Mouse (Mus musculus) kidney, embryonic 14.5 days (tissue): ENCODE measurements at regions not wholly inside any gene's neighbourhood (a gene's known extent, or its start where the extent isn't known, plus 50 kb on each side); places are given as distances from the start of the nearest gene placed in this dataset.

ENCODE experiments used
- ATAC-seq: fragments of 200-750 bp; cut with Nextera tagmentation; 2 replicates; pipeline ENCODE4 v1.8.0; 2017; ENCODE audit warnings: moderate number of reproducible peaks, mild to moderate bottlenecking, moderate TSS enrichment, moderate library complexity; ENCODE audit not compliant: low FRiP score, low TSS enrichment
- H3K27ac ChIP-seq: fragments of 300-500 bp; sonication (generic); 2 replicates; pipeline ENCODE4 v1.5.1; 2014; ENCODE audit warnings: low read depth, mild to moderate bottlenecking, low read length, moderate library complexity, mixed read lengths
- H3K27me3 ChIP-seq: fragments of 300-500 bp; sonication (generic); 2 replicates; pipeline ENCODE4 v1.6.1; 2014; ENCODE audit warnings: mild to moderate bottlenecking, low read length; ENCODE audit not compliant: control insufficient read depth, insufficient read depth
- H3K36me3 ChIP-seq: fragments of 300-500 bp; sonication (generic); 2 replicates; pipeline ENCODE4 v1.6.1; 2014; ENCODE audit warnings: low read length, mixed read lengths; ENCODE audit not compliant: control insufficient read depth, insufficient read depth
- H3K4me1 ChIP-seq: fragments of 300-500 bp; sonication (generic); 2 replicates; pipeline ENCODE4 v1.6.1; 2014; ENCODE audit warnings: low read length, mixed read lengths; ENCODE audit not compliant: control insufficient read depth, insufficient read depth
- H3K4me2 ChIP-seq: fragments of 300-500 bp; sonication (generic); replicated peaks from 2 replicates; pipeline ENCODE4 v1.6.1; 2014; ENCODE audit warnings: low read depth, mild to moderate bottlenecking, low read length
- H3K4me3 ChIP-seq: fragments of 300-500 bp; sonication (generic); 2 replicates; pipeline ENCODE4 v1.5.1; 2014; ENCODE audit warnings: mild to moderate bottlenecking, low read length
- H3K9ac ChIP-seq: fragments of 300-500 bp; sonication (generic); 2 replicates; pipeline ENCODE4 v1.6.1; 2014; ENCODE audit warnings: low read depth, mild to moderate bottlenecking, low read length, moderate library complexity
- H3K9me3 ChIP-seq: fragments of 300-500 bp; sonication (generic); 2 replicates; pipeline ENCODE4 v1.6.1; 2016; ENCODE audit warnings: low read length; ENCODE audit not compliant: control insufficient read depth
- WGBS: fragments of 180-500 bp; shearing (Covaris S2); extraction: QIAGEN DNeasy Blood & Tissue Kit; methylation state at CpG from one replicate; pipeline ENCODE4 v1.1.7; 2014; 5-methylcytosine and 5-hydroxymethylcytosine counted together

DNA sequence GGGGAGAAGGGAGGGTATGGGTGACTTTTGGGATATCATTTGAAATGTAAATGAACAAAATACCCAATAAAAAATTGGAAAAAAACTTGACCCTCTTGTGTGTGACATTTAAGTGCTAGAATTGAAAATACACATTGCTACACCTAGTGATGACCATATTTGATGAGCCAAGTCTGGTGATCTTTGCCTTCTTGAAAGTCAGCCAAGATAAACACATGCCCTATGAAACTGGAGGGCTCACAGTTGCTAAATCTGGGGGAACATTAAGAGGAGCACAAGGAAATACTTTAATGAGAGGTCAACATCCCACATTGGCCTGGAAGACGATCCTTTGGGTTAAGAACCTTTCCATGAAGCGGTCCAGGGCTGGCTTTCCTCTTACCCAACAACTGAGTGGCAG is 112.8 kb downstream of the Gm9733 start:
- ATAC-seq = no peak
- H3K36me3 ChIP-seq = no peaks in the 10 kb centered on the region
- H3K27ac ChIP-seq = no peak overlapping the region
- no peaks in the 10 kb centered on the region for H3K27me3 ChIP-seq
- no peak overlapping the region for H3K4me3 ChIP-seq
- H3K9me3 ChIP-seq = no peaks in the 10 kb centered on the region
- 31% methylated on average over 2 of the region's 2 CpGs for WGBS
- no peak overlapping the region for H3K4me2 ChIP-seq
- no peak overlapping the region for H3K9ac ChIP-seq
- no peaks in the 10 kb centered on the region for H3K4me1 ChIP-seq

DNA sequence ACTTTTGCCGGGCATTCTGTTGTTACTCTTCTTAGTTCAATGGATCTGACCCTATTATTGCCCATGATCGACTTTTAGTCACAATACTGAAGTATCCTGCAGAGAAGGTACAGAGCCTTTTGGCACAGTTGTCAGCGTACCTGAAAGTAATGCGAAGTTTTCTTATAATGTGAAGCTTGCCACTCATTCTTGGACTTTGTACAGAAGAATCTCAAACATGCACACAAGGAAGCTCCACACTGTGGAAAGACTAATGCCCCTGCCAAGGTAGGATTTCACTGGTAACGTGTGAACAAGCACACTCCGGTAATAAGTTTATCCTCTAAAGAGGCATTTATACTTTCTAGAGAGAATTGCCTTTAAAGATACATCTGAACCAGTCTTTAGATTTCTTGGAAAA is 108.8 kb downstream of the Gm9733 start:
- WGBS = 90% methylated on average over 6 of the region's 6 CpGs
- no peak for ATAC-seq
- Histone ChIP-seq H3K36me3 (no peaks in the 10 kb centered on the region), H3K4me2 (no peak overlapping the region), H3K4me1 (no peaks in the 10 kb centered on the region), H3K9ac (no peak overlapping the region), H3K27me3 (no peaks in the 10 kb centered on the region), H3K27ac (no peak overlapping the region), H3K9me3 (no peaks in the 10 kb centered on the region), H3K4me3 (no peak overlapping the region)

DNA sequence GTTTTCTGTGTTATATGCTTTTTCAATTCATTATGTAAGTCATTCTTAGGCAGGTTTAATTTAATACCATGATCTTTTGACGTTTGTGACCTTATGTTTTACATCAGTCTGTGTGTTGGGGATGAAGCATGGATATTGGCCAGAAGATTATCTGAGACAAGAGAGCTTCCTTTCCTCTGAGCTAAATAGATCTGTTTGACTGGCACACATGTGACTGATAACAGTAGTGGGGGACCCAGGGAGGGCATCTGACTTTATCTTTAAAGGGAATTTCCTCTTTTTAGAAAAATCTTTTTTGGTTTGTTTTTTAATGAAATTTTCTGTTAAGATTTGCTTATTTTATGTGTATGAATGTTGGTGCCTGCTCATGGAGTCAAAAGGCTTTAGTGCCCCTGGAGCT is 107.7 kb downstream of the Gm9733 start:
- H3K27me3 ChIP-seq = no peaks in the 10 kb centered on the region
- no peak overlapping the region for H3K27ac ChIP-seq
- no peak overlapping the region for H3K4me2 ChIP-seq
- H3K36me3 ChIP-seq = no peaks in the 10 kb centered on the region
- 66% methylated on average over 1 of the region's 1 CpGs for WGBS
- H3K4me3 ChIP-seq = no peak overlapping the region
- H3K4me1 ChIP-seq = no peaks in the 10 kb centered on the region
- no peak overlapping the region for H3K9ac ChIP-seq
- ATAC-seq = no peak
- H3K9me3 ChIP-seq = no peaks in the 10 kb centered on the region

DNA sequence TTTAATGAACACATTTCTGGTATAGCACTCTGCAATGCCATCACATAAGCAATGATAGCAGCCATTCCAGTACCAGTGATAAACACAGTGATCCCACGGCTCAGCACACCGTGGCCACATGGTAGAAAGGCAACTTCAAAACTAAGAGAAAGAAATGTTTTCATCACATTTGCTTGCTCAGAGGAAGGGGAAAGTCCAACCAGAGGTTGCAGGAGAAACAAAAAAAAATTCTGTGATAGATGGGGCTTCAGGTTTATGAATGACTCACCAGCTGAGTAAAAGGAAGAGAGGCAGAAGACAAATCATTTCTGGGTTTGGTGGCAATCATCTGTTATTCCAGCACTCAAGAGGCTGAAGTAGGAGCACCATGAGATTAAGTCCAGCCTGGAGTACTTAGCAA is 103.5 kb downstream of the Gm9733 start:
- no peaks in the 10 kb centered on the region for H3K36me3 ChIP-seq
- H3K4me3 ChIP-seq = no peak overlapping the region
- no peak overlapping the region for H3K9ac ChIP-seq
- no peaks in the 10 kb centered on the region for H3K9me3 ChIP-seq
- H3K4me1 ChIP-seq = no peaks in the 10 kb centered on the region
- H3K4me2 ChIP-seq = no peak overlapping the region
- no peaks in the 10 kb centered on the region for H3K27me3 ChIP-seq
- no peak for ATAC-seq
- no peak overlapping the region for H3K27ac ChIP-seq
- 93% methylated on average over 2 of the region's 2 CpGs for WGBS

DNA sequence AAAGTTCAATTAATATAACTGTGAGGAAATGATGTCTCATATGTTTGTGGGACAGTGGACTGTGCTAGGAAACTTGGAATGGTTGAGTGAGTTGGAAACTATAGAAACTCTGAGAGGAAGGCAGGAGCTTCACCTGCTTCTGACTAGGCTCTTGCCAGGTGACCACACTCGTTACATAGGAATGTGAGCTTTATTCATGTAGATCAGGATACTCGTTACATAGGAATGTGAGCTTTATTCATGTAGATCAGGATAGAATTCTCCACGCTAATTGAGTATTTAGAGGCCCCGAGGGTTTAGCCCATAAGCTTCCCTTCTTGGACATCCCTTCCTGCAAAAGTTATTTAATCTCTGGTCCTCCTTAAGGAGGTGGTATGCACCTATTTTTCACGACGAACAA is 101.9 kb downstream of the Gm9733 start:
- no peak overlapping the region for H3K4me3 ChIP-seq
- no peaks in the 10 kb centered on the region for H3K36me3 ChIP-seq
- H3K9me3 ChIP-seq = no peaks in the 10 kb centered on the region
- no peaks in the 10 kb centered on the region for H3K4me1 ChIP-seq
- H3K9ac ChIP-seq = no peak overlapping the region
- WGBS = 71% methylated on average over 6 of the region's 6 CpGs
- H3K4me2 ChIP-seq = no peak overlapping the region
- no peaks in the 10 kb centered on the region for H3K27me3 ChIP-seq
- no peak for ATAC-seq
- H3K27ac ChIP-seq = no peak overlapping the region

DNA sequence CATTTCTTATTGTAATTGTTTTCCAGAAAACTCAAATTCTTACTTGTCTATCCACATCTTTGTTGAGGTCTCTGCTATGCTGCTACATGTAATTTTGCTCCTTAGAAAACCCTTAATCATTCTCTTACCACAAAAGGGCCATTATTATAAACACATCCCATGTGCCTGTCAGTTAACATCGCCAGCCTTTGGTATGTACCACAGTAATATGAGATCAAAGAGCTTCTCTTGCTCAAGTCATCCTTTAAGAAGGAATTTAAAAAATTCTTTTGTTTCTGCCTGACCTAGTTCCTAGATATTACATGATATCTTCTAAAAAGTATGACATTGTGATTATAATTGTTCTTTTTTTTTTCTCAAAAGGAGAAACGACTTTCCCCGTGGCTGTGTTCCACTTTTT is 100.7 kb downstream of the Gm9733 start:
- Histone ChIP-seq H3K4me2 (no peak overlapping the region), H3K36me3 (no peaks in the 10 kb centered on the region), H3K27ac (no peak overlapping the region), H3K27me3 (no peaks in the 10 kb centered on the region), H3K9me3 (no peaks in the 10 kb centered on the region), H3K4me3 (no peak overlapping the region), H3K9ac (no peak overlapping the region), H3K4me1 (no peaks in the 10 kb centered on the region)
- WGBS = 69% methylated on average over 3 of the region's 3 CpGs
- no peak for ATAC-seq

DNA sequence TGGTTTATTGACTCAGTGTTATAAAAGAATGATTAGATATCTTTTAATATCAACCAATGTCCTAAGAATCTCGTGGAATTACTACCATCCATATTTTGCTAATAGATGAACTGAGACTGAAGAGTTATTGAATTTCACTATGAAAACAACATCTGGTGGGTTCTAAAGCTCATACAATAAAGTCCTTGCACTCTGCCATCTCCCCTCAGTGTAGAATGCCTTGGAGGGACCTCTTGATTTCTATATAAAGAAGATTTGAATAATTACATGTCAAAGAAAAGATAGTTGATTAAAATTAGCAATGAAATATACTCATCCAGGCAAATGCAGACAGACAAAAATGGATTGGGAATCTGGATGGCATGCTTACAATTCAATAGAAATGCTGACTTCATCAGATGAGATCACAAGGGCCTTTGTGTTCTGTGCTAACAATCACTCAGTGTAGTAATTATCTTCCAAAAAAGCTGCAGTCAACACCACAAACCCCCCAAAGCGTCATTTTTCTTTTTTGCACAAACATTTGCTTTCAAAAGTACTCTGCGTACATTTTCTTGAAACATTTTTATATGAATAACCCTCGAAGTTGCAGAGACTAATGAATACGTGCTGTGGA is 94.2 kb downstream of the Gm9733 start:
- 87% methylated on average over 5 of the region's 5 CpGs for WGBS
- Histone ChIP-seq H3K27me3 (no peaks in the 10 kb centered on the region), H3K27ac (no peak overlapping the region), H3K9me3 (no peaks in the 10 kb centered on the region), H3K4me3 (no peak overlapping the region), H3K4me2 (no peak overlapping the region), H3K4me1 (no peaks in the 10 kb centered on the region), H3K9ac (no peak overlapping the region), H3K36me3 (no peaks in the 10 kb centered on the region)
- no peak for ATAC-seq

DNA sequence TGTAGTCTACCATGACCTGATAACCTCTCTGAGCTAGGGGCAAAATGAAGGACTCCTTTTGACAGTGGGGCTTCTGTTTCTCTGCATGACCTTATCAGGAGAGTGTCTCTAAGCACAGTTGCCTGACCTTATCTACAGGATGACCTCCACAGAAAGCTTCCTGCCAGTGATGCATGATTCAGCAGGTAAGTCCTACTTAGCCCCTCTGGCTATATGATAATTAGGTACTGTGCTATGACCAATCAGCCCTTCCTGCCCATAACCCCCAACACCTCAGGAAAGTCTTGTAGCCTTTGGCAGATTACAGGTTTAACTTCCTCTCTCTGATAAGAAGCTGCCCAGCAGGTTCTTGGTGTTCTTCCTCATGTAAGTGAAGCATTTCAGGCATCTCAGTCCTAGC is 89.7 kb downstream of the Gm9733 start:
- no peaks in the 10 kb centered on the region for H3K27me3 ChIP-seq
- no peak overlapping the region for H3K27ac ChIP-seq
- H3K9me3 ChIP-seq = no peaks in the 10 kb centered on the region
- no peak overlapping the region for H3K4me3 ChIP-seq
- H3K36me3 ChIP-seq = no peaks in the 10 kb centered on the region
- no peaks in the 10 kb centered on the region for H3K4me1 ChIP-seq
- H3K9ac ChIP-seq = no peak overlapping the region
- ATAC-seq = no peak
- no peak overlapping the region for H3K4me2 ChIP-seq

DNA sequence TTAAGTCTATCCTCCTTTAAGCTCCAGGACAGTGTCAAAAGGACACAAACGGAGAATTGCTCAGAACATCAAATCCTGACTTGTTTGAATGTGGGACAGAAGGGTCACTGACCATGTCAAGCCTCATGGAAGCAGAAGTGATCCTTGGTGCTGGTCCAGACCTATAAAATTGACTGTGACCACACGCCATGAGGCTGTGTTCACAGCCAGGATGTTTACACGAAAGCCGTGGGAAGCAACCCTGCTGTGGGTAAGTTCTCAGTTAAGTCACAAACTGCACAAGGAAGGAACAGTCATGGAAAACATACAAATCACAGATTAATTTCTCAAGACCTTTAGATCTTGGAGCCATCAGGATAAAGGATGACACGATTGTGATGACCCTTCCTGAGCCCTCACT is 88.5 kb downstream of the Gm9733 start:
- no peaks in the 10 kb centered on the region for H3K27me3 ChIP-seq
- H3K9me3 ChIP-seq = no peaks in the 10 kb centered on the region

DNA sequence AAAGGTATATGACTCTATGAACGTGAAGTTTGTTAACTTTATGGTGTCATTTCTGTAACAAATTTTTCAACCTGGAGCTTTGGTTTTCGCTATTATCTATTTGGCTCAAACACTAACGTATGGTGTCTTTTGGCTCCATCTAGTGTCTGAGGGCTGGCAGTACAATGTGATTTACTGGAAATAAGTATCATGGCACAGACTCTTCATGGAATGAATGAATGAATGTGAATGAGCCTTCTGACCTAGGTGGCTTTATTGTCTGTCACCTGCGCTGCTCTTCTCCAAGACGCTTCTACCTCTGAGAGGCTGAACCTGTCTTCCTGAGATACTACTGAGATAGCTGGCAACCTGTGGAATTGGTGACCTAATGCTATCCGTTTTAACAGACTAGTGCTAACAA is 87.1 kb downstream of the Gm9733 start:
- WGBS = 23% methylated on average over 6 of the region's 6 CpGs
- no peak for ATAC-seq
- Histone ChIP-seq H3K4me2 (no peak overlapping the region), H3K36me3 (no peaks in the 10 kb centered on the region), H3K9me3 (no peaks in the 10 kb centered on the region), H3K27me3 (no peaks in the 10 kb centered on the region), H3K4me1 (no peaks in the 10 kb centered on the region), H3K27ac (no peak overlapping the region), H3K4me3 (no peak overlapping the region), H3K9ac (no peak overlapping the region)

More for the DNA sequence above, 88.5 kb downstream of the Gm9733 start:
- Histone ChIP-seq H3K9ac (no peak overlapping the region), H3K27ac (no peak overlapping the region), H3K4me3 (no peak overlapping the region), H3K36me3 (no peaks in the 10 kb centered on the region), H3K4me2 (no peak overlapping the region), H3K4me1 (no peaks in the 10 kb centered on the region)
- ATAC-seq = no peak
- 46% methylated on average over 5 of the region's 5 CpGs for WGBS
